Mouse (Mus musculus): ENCODE data around the gene Mgat4c. TPM values are rescaled to one million over a fixed set of nuclear protein-coding genes. Genes with fewer than 3 reads are reported as not detected.
A peak's percentile ranks its signal among the peaks of the same experiment; 100 is the strongest.

The Mgat4c gene
- total and polyA plus RNA-seq, 2 experiments from 2014 or later, result 32.2 to 64.9 TPM

DNA sequence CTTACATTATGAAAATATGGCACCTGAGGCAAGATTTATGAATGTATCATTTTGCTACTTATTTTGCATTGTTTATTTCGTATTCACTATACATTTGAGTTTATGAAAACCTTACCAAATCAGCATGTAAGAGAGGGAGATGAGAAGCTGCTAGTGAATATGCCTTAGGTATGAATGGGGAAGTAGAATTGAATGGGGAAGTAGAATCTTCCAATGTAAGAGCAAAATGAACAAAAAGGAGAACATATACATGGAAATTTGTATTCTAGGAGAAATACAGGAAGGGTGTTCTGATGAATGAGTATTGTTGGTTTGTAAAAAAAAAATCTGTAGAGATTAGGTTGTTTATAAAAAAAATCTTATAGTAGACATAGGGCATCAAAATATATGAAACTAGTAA, 441.9 kb downstream of the Mgat4c start:
- no peak for TF ChIP-seq CTCF (IDR thresholded peaks at IDR 0.05; ENCODE audit: low read depth)
- DNase-seq (ENCODE audit: low spot score) (no peak), ATAC-seq (no peak)
- H3K4me3 ChIP-seq (ENCODE audit: low read length), result no peak overlapping the region
- H3K4me1 ChIP-seq (ENCODE audit: insufficient read depth, low read length), result no peaks in the 10 kb centered on the region
- H3K9me3 ChIP-seq (ENCODE audit: low read length), result no peaks in the 10 kb centered on the region
- H3K27me3 ChIP-seq (ENCODE audit: insufficient read depth, low read length), result no peaks in the 10 kb centered on the region
- no peak overlapping the region for H3K9ac ChIP-seq (replicated peaks; ENCODE audit: low read length)
- no peak overlapping the region for H3K27ac ChIP-seq
- WGBS, result 92% methylated on average over 1 of the region's 1 CpGs
- no peaks in the 10 kb centered on the region for H3K36me3 ChIP-seq (ENCODE audit: insufficient read depth, low read length)
- H3K4me2 ChIP-seq (ENCODE audit: low read depth, low read length), result no peak overlapping the region

DNA sequence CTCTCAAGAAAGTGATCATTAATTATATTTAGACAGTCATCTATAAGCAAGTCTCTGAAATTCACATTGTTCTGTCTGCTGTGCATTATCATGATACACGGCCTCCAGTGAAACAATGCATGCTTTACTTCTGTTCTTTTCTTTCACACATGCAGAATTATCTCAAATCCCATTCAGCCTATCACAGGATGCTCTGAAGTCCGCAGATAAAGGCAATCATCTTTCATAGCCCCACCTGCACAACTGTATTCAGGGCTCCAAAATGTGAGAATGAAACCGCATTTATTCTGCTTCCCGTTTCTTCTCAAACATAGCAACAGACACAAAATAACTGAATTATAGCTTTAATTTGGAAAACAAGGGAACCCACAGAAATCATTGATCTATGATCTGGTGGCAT, 446.1 kb downstream of the Mgat4c start:
- no peak for ATAC-seq
- H3K36me3 ChIP-seq (ENCODE audit: insufficient read depth, low read length), result no peaks in the 10 kb centered on the region
- no peak for TF ChIP-seq CTCF (IDR thresholded peaks at IDR 0.05; ENCODE audit: low read depth)

DNA sequence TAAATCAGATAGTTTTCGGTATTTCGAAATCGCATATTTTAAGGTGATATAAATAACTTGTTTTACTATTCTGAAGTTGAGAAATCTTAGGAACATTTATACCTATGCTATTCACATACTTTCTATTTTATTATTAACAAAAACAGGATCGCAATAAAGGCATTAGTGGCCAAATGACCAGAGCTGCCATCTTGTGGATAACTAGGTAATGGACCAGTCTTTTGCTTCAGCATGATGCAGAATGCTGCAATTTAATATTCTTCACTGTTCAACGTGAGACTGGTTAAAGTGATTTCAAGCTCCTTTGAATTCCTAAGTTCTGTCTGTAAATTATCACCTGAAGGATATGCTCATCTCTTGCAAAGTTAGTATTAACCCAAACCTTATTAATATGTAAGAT, 473.6 kb downstream of the Mgat4c start:
- no peak for ATAC-seq
- Histone ChIP-seq H3K9me3 (ENCODE audit: low read length) (no peaks in the 10 kb centered on the region), H3K9ac (replicated peaks; ENCODE audit: low read length) (no peak overlapping the region), H3K27me3 (ENCODE audit: insufficient read depth, low read length) (no peaks in the 10 kb centered on the region), H3K4me2 (ENCODE audit: low read depth, low read length) (no peak overlapping the region), H3K4me1 (ENCODE audit: insufficient read depth, low read length) (no peaks in the 10 kb centered on the region), H3K4me3 (ENCODE audit: low read length) (no peak overlapping the region), H3K36me3 (ENCODE audit: insufficient read depth, low read length) (no peaks in the 10 kb centered on the region), H3K27ac (no peak overlapping the region)
- DNase-seq (ENCODE audit: low spot score), result peak; percentile 65
- WGBS, result 63% methylated on average over 5 of the region's 5 CpGs
- peak; percentile 69 for TF ChIP-seq CTCF (IDR thresholded peaks at IDR 0.05; ENCODE audit: low read depth)

More for the DNA sequence above, 446.1 kb downstream of the Mgat4c start:
- Histone ChIP-seq H3K4me2 (ENCODE audit: low read depth, low read length) (no peak overlapping the region), H3K27me3 (ENCODE audit: insufficient read depth, low read length) (no peaks in the 10 kb centered on the region), H3K9ac (replicated peaks; ENCODE audit: low read length) (no peak overlapping the region), H3K4me1 (ENCODE audit: insufficient read depth, low read length) (no peaks in the 10 kb centered on the region), H3K4me3 (ENCODE audit: low read length) (no peak overlapping the region), H3K27ac (no peak overlapping the region), H3K9me3 (ENCODE audit: low read length) (no peaks in the 10 kb centered on the region)
- WGBS, result 72% methylated on average over 4 of the region's 4 CpGs
- no peak for DNase-seq (ENCODE audit: low spot score)

DNA sequence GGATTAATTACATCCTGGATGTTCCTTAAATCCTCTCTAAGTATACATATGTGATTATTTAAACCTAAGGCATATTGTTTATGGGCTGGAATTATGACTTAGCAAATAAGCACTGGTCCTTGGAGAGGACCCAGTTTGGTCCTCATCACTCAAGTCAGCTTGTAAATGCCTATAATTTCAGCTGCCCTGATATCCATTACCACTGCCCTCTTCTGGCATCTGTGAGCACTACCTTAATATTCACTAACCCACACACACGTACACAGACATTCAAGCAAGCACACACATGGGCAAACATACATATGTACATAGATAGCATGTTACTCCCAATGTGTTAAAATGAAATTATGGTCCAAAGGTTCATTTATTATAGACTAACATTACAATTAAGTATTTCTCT, 474.6 kb downstream of the Mgat4c start:
- Histone ChIP-seq H3K27ac (no peak overlapping the region), H3K36me3 (ENCODE audit: insufficient read depth, low read length) (no peaks in the 10 kb centered on the region), H3K9ac (replicated peaks; ENCODE audit: low read length) (no peak overlapping the region), H3K9me3 (ENCODE audit: low read length) (no peaks in the 10 kb centered on the region), H3K27me3 (ENCODE audit: insufficient read depth, low read length) (no peaks in the 10 kb centered on the region), H3K4me2 (ENCODE audit: low read depth, low read length) (no peak overlapping the region), H3K4me1 (ENCODE audit: insufficient read depth, low read length) (no peaks in the 10 kb centered on the region), H3K4me3 (ENCODE audit: low read length) (no peak overlapping the region)
- ATAC-seq (no peak), DNase-seq (ENCODE audit: low spot score) (peak; percentile 5)
- 59% methylated on average over 1 of the region's 1 CpGs for WGBS
- TF ChIP-seq CTCF (IDR thresholded peaks at IDR 0.05; ENCODE audit: low read depth), result peak; percentile 47

DNA sequence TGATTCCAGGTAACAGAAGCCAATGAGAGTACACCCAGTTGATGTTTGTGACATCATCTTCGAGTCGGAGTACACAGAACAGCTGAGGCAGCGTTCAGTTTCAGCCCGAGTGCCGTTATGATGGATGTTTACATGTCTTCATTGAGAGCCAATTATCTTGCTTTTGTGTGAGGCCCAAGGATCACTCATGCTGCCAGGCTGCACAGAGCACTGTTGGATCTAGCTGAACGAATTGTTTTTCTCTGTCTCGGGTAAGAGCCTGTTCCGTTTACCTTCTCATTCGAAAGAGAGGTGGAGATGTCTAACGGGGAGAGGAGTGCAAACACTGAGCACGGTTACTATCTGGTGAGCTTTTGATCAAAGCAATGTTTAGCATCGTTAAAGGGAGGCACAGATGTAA, 477.5 kb downstream of the Mgat4c start:
- 9% methylated on average over 12 of the region's 12 CpGs for whole genome bisulfite sequencing
- Histone ChIP-seq H3K9ac (replicated peaks; ENCODE audit: low read length) (peak overlapping the region; percentile 52), H3K36me3 (ENCODE audit: insufficient read depth, low read length) (no peaks in the 10 kb centered on the region), H3K4me2 (ENCODE audit: low read depth, low read length) (peak overlapping the region; percentile 50), H3K4me3 (ENCODE audit: low read length) (peak overlapping the region; percentile 36), H3K27ac (peak overlapping the region; percentile 27), H3K27me3 (ENCODE audit: insufficient read depth, low read length) (no peaks in the 10 kb centered on the region), H3K4me1 (ENCODE audit: insufficient read depth, low read length) (no peaks in the 10 kb centered on the region), H3K9me3 (ENCODE audit: low read length) (no peaks in the 10 kb centered on the region)
- TF ChIP-seq CTCF (IDR thresholded peaks at IDR 0.05; ENCODE audit: low read depth), result no peak
- peak; percentile 85 for ATAC-seq
- DNase-seq (ENCODE audit: low spot score), result peak; percentile 67

DNA sequence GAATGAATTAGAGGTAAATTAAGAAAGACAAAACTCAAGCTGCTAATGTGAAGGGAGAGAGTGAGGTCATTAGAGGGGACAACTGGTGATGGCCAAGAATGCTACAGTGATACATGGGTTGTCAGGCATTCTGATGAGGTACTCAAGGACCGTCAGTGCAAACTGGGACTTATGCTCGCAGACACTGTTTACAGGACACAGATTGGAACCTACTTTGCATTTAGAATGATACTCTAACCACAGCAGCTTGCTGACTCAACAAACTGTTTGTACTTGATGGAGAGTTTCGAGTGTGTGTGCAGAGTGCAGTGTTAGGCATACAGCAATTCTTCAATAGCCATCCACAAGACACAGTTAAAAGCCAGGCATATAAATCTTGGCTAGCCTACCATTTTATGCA, 503.4 kb downstream of the Mgat4c start:
- Histone ChIP-seq H3K27me3 (ENCODE audit: insufficient read depth, low read length) (no peaks in the 10 kb centered on the region), H3K9me3 (ENCODE audit: low read length) (no peaks in the 10 kb centered on the region), H3K4me1 (ENCODE audit: insufficient read depth, low read length) (no peaks in the 10 kb centered on the region), H3K4me3 (ENCODE audit: low read length) (no peak overlapping the region), H3K4me2 (ENCODE audit: low read depth, low read length) (peak overlapping the region; percentile 16; the same call in 1 of the 2 replicates), H3K9ac (replicated peaks; ENCODE audit: low read length) (no peak overlapping the region), H3K36me3 (ENCODE audit: insufficient read depth, low read length) (no peaks in the 10 kb centered on the region), H3K27ac (peak overlapping the region; percentile 32; the same call in 1 of the 2 replicates)
- ATAC-seq (peak; percentile 80), DNase-seq (ENCODE audit: low spot score) (peak; percentile 37)
- TF ChIP-seq CTCF (IDR thresholded peaks at IDR 0.05; ENCODE audit: low read depth), result no peak
- 55% methylated on average over 3 of the region's 3 CpGs for WGBS

DNA sequence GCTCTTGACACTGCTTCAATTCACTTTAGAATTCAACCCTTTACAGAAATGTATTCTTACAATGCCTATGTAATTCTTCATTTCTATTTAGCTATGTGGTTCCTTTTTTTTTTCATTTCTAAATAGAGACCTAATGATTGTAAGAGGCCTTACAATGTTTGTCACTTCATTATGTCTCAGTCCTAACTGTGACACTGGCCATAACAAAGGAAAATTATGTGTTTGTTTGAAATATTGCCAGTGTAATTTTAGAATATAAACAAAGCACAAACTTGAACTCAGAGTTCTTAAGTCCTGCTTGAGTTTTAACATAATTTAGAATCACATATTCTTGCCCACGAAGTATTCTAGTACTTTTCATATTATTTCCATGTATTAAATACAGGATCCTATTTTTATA, 510.4 kb downstream of the Mgat4c start:
- Histone ChIP-seq H3K4me2 (ENCODE audit: low read depth, low read length) (no peak overlapping the region), H3K4me1 (ENCODE audit: insufficient read depth, low read length) (no peaks in the 10 kb centered on the region), H3K27me3 (ENCODE audit: insufficient read depth, low read length) (no peaks in the 10 kb centered on the region), H3K27ac (no peak overlapping the region), H3K9me3 (ENCODE audit: low read length) (no peaks in the 10 kb centered on the region), H3K36me3 (ENCODE audit: insufficient read depth, low read length) (no peaks in the 10 kb centered on the region), H3K9ac (replicated peaks; ENCODE audit: low read length) (no peak overlapping the region), H3K4me3 (ENCODE audit: low read length) (no peak overlapping the region)
- WGBS, result 84% methylated on average over 1 of the region's 1 CpGs
- ATAC-seq, result no peak
- DNase-seq (ENCODE audit: low spot score), result no peak
- no peak for TF ChIP-seq CTCF (IDR thresholded peaks at IDR 0.05; ENCODE audit: low read depth)

All from hindbrain, postnatal 0 days (tissue).